Mouse (Mus musculus) spleen, adult 2 months (tissue): ENCODE measurements around the gene Pde4d.

Experiments used
- CTCF ChIP-seq: fragments of 200-500 bp; IDR thresholded peaks from 2 replicates; pipeline ENCODE4 v1.5.1; 2011; ENCODE audit warnings: mild to moderate bottlenecking, inconsistent platforms; ENCODE audit not compliant: insufficient read depth, insufficient read length, insufficient replicate concordance; ENCODE audit errors: extremely low read depth
- POLR2A ChIP-seq: fragments of 200-500 bp; IDR thresholded peaks from 2 replicates; pipeline ENCODE4 v1.6.1; 2011; ENCODE audit warnings: low read depth, low read length, inconsistent platforms

GRCm38 (mm10) chr13:109350100-109350499, 900.4 kb downstream of the Pde4d start:
- TF ChIP-seq CTCF = no peak
- TF ChIP-seq POLR2A = no peak
